Mouse (Mus musculus): Measurements from ENCODE around the gene Xpo6.

GRCm38 (mm10) chr7:126194175-126194574, 6.1 kb downstream of the Xpo6 start:
- no peak for TF ChIP-seq CTCF (IDR thresholded peaks at IDR 0.05; ENCODE audit: control insufficient read depth, insufficient read depth, low read length)
- TF ChIP-seq POLR2A (IDR thresholded peaks at IDR 0.05; ENCODE audit: borderline replicate concordance, control insufficient read depth, low read depth, low read length), result no peak
